Mouse (Mus musculus) neural tube, embryonic 13.5 days (tissue): ENCODE results near the gene Mylk. TPM values are rescaled to one million over a fixed set of nuclear protein-coding genes. Genes with fewer than 3 reads are reported as not detected.
"Not testable (repeated sequence)": the region's sequence is repeated elsewhere in the genome, so short reads cannot be mapped to it uniquely, and the experiment has no call there.

ENCODE experiments used
- ATAC-seq: fragments of 200-750 bp; cut with Nextera tagmentation; 2 replicates; pipeline ENCODE4 v1.8.0; 2017; ENCODE audit warnings: low read depth, mild to moderate bottlenecking, moderate TSS enrichment, moderate library complexity
- H3K27ac ChIP-seq: fragments of 300-500 bp; sonication (generic); replicated peaks from 2 replicates; pipeline ENCODE4 v1.5.1; 2015; ENCODE audit warnings: moderate library complexity, mild to moderate bottlenecking, inconsistent platforms
- H3K27me3 ChIP-seq: fragments of 300-500 bp; sonication (generic); 2 replicates; pipeline ENCODE4 v1.6.1; 2015; ENCODE audit warnings: mild to moderate bottlenecking, inconsistent platforms
- H3K36me3 ChIP-seq: fragments of 300-500 bp; sonication (generic); 2 replicates; pipeline ENCODE4 v1.6.1; 2015; ENCODE audit warnings: mild to moderate bottlenecking, inconsistent platforms
- H3K4me1 ChIP-seq: fragments of 300-500 bp; sonication (generic); replicated peaks from 2 replicates; pipeline ENCODE4 v1.6.1; 2015; ENCODE audit warnings: inconsistent platforms
- H3K4me2 ChIP-seq: fragments of 300-500 bp; sonication (generic); 2 replicates; pipeline ENCODE4 v1.6.1; 2015; ENCODE audit warnings: inconsistent platforms, mild to moderate bottlenecking, moderate library complexity
- H3K4me3 ChIP-seq: fragments of 300-500 bp; sonication (generic); 2 replicates; pipeline ENCODE4 v1.5.1; 2015; ENCODE audit warnings: mild to moderate bottlenecking, inconsistent platforms
- H3K9ac ChIP-seq: fragments of 300-500 bp; sonication (generic); 2 replicates; pipeline ENCODE4 v1.6.1; 2015; ENCODE audit warnings: moderate library complexity, mild to moderate bottlenecking, inconsistent platforms
- H3K9me3 ChIP-seq: fragments of 300-500 bp; sonication (generic); 2 replicates; pipeline ENCODE4 v1.6.1; 2016; ENCODE audit warnings: inconsistent platforms
- WGBS: fragments of 180-500 bp; shearing (Covaris S2); methylation state at CpG from one replicate; pipeline ENCODE4 v1.1.7; 2015; 5-methylcytosine and 5-hydroxymethylcytosine counted together
- polyA plus RNA-seq: library from polyadenylated mRNA; unstranded; fragments of >200 nt; fragmentation: Nextera tagmentation; extraction: Ambion mirVana; gene quantifications from 2 replicates; pipeline ENCODE4 v1.2.1, GENCODE M21; 2015

The Mylk gene
- polyA plus RNA-seq, 1 experiment from 2014 or later = 3.6 TPM

DNA sequence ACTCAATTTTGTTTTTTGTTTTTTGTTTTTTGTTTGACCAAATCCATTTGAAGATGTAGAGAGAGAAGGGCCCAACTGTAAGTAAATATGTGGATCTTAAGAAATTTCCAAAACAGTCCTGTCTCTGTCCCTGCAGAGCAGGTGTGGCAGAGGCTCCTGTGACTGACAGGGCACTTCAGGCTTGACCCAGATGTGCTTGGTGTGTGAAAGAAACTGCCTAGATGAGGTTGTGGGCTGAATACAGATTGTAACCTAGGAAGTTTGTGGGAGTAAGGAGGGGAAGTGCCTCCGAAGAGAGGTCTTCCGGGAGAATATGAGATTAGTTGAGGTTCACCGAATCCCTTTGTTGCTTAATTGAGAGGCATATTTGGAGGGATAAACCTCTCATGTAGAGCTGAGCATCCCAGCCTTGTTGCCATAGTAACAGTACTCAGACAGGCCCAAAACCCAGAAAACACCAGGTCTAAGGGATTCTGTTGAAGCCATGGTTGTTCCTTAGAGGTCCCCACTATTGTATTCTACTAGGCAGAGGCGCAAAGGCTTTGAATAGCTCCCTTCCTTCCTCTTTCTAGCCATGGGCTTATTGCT is 27.5 kb downstream of the Mylk start:
- ATAC-seq = no peak
- no peaks in the 10 kb centered on the region for H3K36me3 ChIP-seq
- no peak overlapping the region for H3K27ac ChIP-seq
- no peak overlapping the region for H3K4me3 ChIP-seq
- no peaks in the 10 kb centered on the region for H3K9me3 ChIP-seq
- no peaks in the 10 kb centered on the region for H3K27me3 ChIP-seq
- WGBS = 24% methylated on average over 4 of the region's 4 CpGs
- peaks cover 7% of the 10 kb centered on the region for H3K4me1 ChIP-seq
- no peak overlapping the region for H3K9ac ChIP-seq
- H3K4me2 ChIP-seq = no peak overlapping the region

DNA sequence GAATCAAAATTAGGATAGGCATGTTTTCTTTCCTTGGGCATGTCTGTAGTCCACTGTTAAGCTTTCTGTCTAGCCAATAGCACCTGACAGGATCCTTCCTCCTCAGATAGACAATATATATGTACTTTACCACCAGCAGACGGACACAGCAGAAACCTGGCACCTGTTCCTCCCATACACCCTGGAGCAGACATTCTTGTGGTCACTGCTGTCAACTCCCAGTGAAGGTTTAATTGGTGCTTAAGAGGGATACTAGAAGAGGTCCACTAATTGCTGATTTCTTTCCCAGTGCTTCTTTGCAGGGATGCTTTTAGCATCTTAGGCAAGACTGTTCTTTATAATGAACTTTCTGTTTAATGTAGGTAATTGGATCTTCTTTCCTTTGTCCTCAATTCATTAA is 37.4 kb downstream of the Mylk start:
- Histone ChIP-seq H3K36me3 (no peaks in the 10 kb centered on the region), H3K4me1 (no peaks in the 10 kb centered on the region), H3K4me3 (no peak overlapping the region), H3K27ac (no peak overlapping the region), H3K27me3 (no peaks in the 10 kb centered on the region), H3K4me2 (no peak overlapping the region), H3K9ac (no peak overlapping the region), H3K9me3 (no peaks in the 10 kb centered on the region)
- 83% methylated on average over 1 of the region's 1 CpGs for WGBS
- ATAC-seq = no peak

DNA sequence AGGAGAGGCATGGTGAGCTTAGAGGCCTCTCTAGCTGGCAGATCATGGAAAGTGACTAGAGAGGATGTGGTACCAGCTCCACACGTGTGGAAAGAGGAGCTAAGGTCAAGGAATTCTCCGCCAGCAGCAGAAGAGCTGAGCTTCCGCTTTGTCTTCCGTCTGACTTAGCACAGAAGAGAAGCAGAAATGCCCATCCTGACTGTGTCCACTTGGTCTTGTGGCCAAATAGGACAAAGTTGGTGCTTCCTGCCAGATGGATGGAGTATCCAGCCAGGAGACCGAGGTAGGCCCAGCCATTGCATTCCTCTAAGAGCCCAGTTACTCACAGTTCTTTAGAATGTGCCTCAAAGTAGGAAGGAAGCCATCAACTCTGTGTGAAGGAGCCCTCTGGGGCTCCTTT is 38.5 kb downstream of the Mylk start:
- WGBS = 86% methylated on average over 5 of the region's 5 CpGs
- Histone ChIP-seq H3K9ac (no peak overlapping the region), H3K36me3 (no peaks in the 10 kb centered on the region), H3K9me3 (no peaks in the 10 kb centered on the region), H3K4me2 (no peak overlapping the region), H3K4me1 (no peaks in the 10 kb centered on the region), H3K27me3 (no peaks in the 10 kb centered on the region), H3K4me3 (no peak overlapping the region), H3K27ac (no peak overlapping the region)
- no peak for ATAC-seq

DNA sequence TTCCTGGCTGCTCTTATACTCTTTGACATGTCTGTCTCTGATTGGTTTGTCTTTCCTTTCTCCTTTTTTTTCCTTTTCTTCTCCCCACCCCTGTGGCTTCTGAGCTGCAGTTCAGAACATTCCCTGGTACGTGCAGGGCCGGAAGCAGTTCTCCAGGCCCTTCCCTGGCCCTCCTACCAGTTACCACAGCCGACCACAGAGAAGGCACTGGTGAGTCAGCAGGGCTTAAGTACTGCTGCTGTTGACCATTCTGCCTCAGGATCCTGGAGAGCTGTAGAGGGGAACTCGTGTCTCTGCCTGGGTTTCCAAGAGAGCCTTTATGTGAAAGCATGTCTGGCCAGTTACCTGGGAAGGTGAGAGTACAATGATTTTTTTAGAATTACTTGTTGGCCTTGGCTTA is 39.7 kb downstream of the Mylk start:
- Histone ChIP-seq H3K4me2 (no peak overlapping the region), H3K4me3 (no peak overlapping the region), H3K36me3 (no peaks in the 10 kb centered on the region), H3K27ac (no peak overlapping the region), H3K9ac (no peak overlapping the region), H3K4me1 (no peaks in the 10 kb centered on the region), H3K27me3 (no peaks in the 10 kb centered on the region), H3K9me3 (no peaks in the 10 kb centered on the region)
- ATAC-seq = no peak
- WGBS = 78% methylated on average over 4 of the region's 4 CpGs

DNA sequence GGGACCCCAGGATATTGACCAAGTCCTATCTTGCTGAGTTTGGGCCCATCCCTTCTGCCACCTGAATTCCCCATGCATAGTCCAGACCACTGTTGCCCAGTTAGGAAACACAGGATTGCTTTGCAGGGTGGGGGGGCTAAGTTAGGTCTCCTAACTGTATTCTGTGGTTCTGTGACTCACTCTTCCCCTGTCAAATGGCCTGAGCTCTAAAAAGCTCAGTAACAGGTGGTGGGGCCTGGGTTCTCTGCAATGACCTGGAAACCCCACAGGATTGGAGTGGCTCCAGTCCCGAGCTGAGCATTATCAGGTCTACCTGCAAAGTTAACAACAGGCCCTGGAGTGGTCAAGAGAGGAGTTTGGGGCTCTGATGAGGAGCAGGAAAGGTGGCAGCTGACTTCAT is 47.5 kb downstream of the Mylk start:
- no peak for ATAC-seq
- no peaks in the 10 kb centered on the region for H3K36me3 ChIP-seq
- no peaks in the 10 kb centered on the region for H3K27me3 ChIP-seq
- H3K4me3 ChIP-seq = no peak overlapping the region
- H3K4me1 ChIP-seq = no peaks in the 10 kb centered on the region
- no peak overlapping the region for H3K9ac ChIP-seq
- WGBS = 59% methylated on average over 1 of the region's 1 CpGs
- no peaks in the 10 kb centered on the region for H3K9me3 ChIP-seq
- no peak overlapping the region for H3K4me2 ChIP-seq
- no peak overlapping the region for H3K27ac ChIP-seq

DNA sequence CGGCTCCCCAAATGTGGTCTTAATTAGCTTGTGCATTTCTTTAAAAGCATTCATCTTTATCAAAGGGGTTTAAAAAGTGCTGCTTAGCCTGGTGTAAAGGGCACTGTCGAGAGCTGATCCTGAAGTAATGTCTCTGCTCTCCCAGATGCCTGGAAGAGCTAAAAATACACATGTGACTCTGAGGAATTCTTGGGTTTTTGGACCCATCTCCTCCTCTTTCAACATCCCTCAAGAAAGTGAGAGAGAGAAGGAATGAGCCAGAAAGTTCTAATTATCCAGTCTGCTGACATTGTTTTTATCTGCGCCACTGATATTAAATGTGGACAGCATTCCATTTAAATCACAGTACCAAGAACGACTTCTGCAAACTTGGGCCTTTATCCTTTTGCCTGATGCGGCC is 48.0 kb downstream of the Mylk start:
- Histone ChIP-seq H3K27ac (no peak overlapping the region), H3K27me3 (no peaks in the 10 kb centered on the region), H3K4me2 (no peak overlapping the region), H3K36me3 (no peaks in the 10 kb centered on the region), H3K9ac (no peak overlapping the region), H3K9me3 (no peaks in the 10 kb centered on the region), H3K4me1 (no peaks in the 10 kb centered on the region), H3K4me3 (no peak overlapping the region)
- 79% methylated on average over 5 of the region's 5 CpGs for WGBS
- no peak for ATAC-seq

DNA sequence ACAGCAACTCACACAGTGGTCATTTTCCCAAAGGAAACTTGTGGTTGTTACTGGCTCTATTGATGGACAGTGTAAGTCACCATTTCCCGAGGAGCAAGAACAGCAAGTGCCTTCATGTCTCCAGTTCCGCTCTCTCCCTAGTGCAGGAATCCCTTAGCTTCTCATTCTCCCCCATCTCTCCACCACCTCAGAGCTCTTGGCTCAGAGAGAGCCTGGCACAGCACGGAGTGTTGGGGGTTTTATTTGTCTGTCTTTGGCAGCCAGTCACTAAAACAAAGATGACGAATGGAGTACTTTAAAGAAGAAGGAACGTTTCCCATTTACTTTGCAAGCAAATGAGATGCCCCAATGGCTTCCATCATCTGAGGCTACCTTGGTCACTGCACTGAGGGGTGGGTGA is 56.2 kb downstream of the Mylk start:
- 88% methylated on average over 5 of the region's 5 CpGs for WGBS
- no peak overlapping the region for H3K4me2 ChIP-seq
- 0 out of 2 replicates have a peak, but pooled peaks cover 5% of the 10 kb centered on the region for H3K27me3 ChIP-seq
- no peaks in the 10 kb centered on the region for H3K36me3 ChIP-seq
- H3K9ac ChIP-seq = no peak overlapping the region
- H3K9me3 ChIP-seq = no peaks in the 10 kb centered on the region
- no peak for ATAC-seq
- H3K4me1 ChIP-seq = peaks cover 5% of the 10 kb centered on the region; the same call in 1 of the 2 replicates
- H3K4me3 ChIP-seq = no peak overlapping the region
- H3K27ac ChIP-seq = no peak overlapping the region

DNA sequence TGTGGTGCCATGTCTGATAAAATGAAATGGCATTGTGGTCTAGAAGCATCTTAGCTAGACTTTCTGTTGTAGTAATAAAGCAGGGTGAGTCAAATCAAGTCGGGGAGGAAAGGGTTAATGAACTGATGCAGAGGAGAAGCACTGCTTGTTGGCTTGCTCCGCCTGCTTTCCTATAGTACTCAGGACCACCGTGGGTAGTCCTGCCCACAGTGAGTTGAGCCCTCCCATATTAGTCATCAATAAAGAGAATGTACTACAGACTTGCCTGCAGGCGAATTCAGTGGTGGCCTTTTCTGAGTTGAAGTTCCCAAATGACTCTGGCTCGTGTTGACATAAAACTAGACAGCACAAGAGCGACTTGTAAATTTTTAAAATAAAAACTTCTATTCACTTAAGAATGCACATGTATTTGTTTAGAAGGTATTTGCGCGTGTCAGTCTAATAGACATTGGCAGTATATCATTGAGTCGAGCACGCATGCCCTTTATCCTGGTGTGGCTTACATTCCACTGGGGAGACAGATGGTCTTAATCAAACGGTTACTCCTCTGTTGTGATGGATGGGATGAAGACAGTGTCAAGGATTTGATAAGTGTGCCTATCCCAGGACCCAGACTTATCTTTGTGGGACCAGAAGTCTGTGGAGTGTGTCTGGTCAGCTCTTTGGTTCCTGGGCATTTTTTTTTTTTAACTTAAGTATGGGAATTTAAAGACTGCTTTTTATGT is 59.4 kb downstream of the Mylk start:
- no peaks in the 10 kb centered on the region for H3K9me3 ChIP-seq
- WGBS = 50% methylated on average over 11 of the region's 11 CpGs
- ATAC-seq = no peak
- H3K36me3 ChIP-seq = no peaks in the 10 kb centered on the region
- no peak overlapping the region for H3K27ac ChIP-seq
- H3K9ac ChIP-seq = no peak overlapping the region
- H3K4me2 ChIP-seq = no peak overlapping the region
- no peak overlapping the region for H3K4me3 ChIP-seq
- peaks cover 19% of the 10 kb centered on the region for H3K4me1 ChIP-seq
- H3K27me3 ChIP-seq = peaks cover 11% of the 10 kb centered on the region; the same call in 1 of the 2 replicates

DNA sequence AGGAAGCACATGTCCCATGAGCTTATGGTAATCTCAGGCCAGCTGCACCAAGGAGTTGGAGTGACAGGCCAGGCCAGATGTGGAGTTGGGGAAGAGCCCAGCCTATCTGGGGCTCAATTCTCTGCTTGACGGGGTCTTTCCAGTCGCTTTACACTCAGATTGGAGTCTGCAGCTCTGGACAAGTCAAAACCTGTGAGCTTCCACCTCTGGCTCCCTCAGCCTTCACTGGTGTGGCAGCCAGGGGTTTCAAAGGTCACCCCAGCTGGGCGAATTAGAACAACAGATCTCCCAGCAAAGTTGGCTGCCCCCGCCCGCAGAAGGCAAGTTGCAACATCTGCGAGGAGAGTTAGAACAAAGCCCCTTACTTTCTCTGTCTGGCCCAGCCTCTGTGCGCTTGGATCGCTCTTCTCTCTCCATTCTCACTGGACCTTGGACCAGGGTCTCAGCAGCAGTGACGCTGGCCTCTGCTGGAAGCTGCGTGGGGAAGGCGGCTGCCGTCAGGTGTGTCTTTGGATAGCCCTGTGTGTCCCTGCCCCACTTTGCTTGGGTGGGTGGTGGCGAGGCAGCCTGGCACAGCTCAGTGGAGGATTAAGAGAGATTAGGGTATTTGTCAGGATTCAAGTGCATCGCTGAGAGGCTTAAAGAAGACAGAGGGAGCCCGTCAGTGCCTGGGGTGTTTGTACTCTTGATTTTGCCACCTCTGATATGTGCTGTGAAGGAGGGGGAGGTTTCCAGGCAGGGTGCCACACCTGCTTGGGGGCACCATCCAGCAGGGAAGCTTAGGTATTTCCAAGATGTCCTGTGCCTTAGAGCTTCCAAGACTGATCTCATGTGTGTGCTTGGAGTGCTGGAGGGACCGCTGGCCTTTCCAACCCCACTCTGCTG is 62.1 kb downstream of the Mylk start:
- Histone ChIP-seq H3K27ac (no peak overlapping the region), H3K4me2 (no peak overlapping the region), H3K9ac (no peak overlapping the region), H3K9me3 (no peaks in the 10 kb centered on the region), H3K36me3 (no peaks in the 10 kb centered on the region), H3K27me3 (peaks cover 11% of the 10 kb centered on the region; the same call in 1 of the 2 replicates), H3K4me1 (peaks cover 19% of the 10 kb centered on the region), H3K4me3 (no peak overlapping the region)
- ATAC-seq = no peak
- 32% methylated on average over 16 of the region's 16 CpGs for WGBS

DNA sequence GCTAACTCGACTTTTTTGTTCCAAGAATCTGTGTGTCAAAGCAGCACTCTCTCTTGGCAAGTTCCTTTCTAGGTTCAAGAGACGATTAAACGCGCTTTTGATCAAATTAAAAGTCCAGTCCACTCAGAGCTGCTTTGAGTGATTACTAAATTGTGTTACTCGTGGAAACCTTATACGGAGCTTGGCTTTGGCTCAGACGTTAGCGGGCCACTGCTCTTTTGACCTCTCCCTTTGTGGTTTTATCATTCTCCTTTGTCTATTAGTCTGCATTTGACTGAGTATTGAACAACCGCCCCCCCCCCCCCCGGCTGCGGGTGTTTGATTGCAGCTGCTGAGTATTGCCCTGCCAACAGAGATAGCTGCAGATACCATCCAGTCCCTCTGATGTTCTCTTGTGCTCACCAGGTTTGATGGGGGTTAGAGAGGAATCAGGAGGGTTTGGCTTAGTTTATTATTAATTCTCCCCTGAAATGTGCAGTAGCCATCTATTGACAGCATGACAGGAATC is 62.8 kb downstream of the Mylk start:
- Histone ChIP-seq H3K4me2 (no peak overlapping the region), H3K27ac (no peak overlapping the region), H3K27me3 (peaks cover 11% of the 10 kb centered on the region; the same call in 1 of the 2 replicates), H3K4me3 (no peak overlapping the region), H3K4me1 (peaks cover 19% of the 10 kb centered on the region), H3K36me3 (no peaks in the 10 kb centered on the region), H3K9ac (no peak overlapping the region), H3K9me3 (no peaks in the 10 kb centered on the region)
- no peak for ATAC-seq
- 22% methylated on average over 11 of the region's 11 CpGs for WGBS

DNA sequence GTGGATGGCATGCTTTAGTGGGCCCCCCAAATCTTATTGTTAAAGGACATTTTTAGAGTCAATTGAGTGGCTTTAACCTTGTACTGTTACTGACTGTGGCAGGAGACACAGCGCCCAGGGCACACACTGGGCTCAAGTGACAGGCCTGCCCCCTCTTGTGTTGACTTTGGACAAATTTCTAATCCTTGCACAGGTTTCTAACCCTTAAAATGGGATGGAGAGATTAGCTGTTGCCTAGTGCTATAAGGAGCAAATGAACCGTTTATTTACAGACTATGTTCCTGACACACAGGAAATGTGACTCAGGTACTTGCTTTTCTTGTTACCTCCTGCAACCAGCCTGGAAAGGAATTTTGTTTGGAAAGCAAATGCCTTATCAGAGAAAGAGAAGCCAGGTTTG is 67.2 kb downstream of the Mylk start:
- Histone ChIP-seq H3K27me3 (0 out of 2 replicates have a peak, but pooled peaks cover under 1% of the 10 kb centered on the region), H3K36me3 (no peaks in the 10 kb centered on the region), H3K9ac (no peak overlapping the region), H3K4me2 (no peak overlapping the region), H3K27ac (no peak overlapping the region), H3K4me3 (no peak overlapping the region), H3K4me1 (peaks cover 10% of the 10 kb centered on the region; the same call in 1 of the 2 replicates), H3K9me3 (no peaks in the 10 kb centered on the region)
- ATAC-seq = no peak
- 76% methylated on average over 2 of the region's 2 CpGs for WGBS

DNA sequence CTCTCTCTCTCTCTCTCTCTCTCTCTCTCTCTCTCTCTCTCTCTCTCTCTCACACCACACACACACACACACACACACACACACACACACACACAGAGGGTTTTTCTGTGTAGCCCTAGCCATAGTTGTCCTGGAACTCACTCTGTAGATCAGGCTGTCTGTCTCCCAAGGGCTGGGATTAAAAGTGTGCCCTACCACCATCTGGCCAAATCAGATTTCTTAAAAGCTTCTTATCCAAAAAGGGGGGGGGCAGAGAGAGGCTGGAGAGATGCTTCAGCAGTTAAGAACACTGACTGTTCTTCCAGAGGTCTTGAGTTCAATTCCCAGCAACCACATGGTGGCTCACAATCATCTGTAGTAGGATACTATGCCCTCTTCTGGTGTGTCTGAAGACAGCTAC is 68.2 kb downstream of the Mylk start:
- H3K4me1 ChIP-seq, H3K27me3 ChIP-seq, H3K9me3 ChIP-seq, H3K4me2 ChIP-seq, H3K9ac ChIP-seq, H3K36me3 ChIP-seq, H3K4me3 ChIP-seq, H3K27ac ChIP-seq, ATAC-seq: not testable (repeated sequence)
